Mouse (Mus musculus) forelimb bud, embryonic 11.5 days (tissue): ENCODE data around the gene Cib1.

Source experiments
- DNase-seq: peaks from one replicate; pipeline ENCODE4 v3.0.0-alpha.2; 2012; ENCODE audit warnings: low read depth, low spot score

Gene Cib1

DNA sequence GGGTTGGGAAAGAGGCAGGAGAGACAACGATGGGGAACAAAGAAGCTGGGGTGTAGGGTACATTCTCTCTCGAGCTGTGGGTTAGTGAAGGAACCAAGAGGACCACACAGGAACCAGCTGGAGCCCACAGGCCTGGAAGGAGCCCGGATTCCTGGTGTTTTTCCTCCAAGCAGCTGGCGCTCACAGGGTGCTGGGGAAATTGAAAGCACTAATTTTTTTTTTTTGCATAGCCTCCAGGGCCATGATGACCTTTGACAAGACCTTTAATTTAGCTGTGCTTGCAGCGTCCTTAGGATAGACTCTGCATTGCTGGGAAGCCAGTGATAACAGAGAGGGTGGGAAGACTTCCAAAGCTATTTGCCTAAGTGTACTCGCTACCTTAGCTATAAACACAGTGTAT is 47.6 kb downstream of the Cib1 start:
- DNase-seq: no peak

DNA sequence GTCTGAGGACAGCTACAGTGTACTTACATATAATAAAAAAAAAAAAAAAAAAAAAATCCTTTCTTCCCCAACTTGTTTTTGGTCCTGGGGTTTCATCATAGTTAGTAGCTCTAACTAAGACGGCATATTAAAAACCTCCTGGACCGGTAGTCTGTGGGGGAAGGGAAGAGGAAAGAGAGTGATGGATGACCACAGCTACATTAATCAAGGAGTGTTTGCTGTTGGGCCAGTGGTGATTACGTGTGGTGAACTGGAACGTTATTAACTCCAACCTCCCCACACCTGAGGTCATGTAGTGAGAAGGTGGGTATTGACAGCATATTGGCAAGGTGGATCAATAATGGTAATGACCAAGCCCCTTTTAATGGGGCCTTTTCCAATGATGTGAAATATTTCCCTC is 48.1 kb downstream of the Cib1 start:
- no peak for DNase-seq

DNA sequence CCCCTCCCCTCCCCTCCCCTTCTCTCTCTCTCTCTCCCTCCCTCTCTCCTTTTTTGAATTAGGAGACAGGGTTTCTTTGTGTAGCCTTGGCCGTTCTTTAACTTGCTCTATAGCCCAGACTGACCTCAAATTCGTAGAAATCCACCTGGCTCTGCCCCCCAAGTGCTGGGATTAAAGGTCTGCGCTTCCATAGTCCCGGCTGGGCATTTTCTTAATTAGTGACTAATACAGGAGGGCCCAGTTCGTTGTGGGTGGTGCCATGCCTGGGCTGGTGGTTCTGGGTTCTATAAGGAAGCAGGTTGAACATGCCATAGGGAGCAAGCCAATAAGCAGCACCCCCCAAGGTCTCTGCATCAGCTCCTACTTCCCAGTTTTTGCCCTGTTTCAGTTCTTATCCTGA is 48.6 kb downstream of the Cib1 start:
- DNase-seq: no peak

DNA sequence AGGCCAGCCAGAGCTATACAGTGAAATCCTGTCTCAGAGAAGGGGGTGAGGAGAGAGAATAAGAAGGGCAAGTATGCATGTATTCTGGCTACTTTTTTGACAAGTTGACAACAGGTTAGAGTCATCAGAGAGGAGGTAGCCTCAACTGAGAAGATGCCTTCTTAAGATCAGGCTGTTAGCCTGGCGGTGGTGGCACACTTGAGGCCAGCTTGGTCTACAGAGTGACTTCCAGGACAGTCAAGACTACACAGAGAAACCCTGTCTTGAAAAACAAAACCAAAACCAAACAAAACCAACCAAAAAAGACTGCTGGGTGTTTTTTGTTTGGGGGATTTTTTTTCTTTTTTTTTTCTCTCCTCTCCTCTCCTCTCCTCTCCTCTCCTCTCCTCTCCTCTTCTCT is 49.1 kb downstream of the Cib1 start:
- no peak for DNase-seq

DNA sequence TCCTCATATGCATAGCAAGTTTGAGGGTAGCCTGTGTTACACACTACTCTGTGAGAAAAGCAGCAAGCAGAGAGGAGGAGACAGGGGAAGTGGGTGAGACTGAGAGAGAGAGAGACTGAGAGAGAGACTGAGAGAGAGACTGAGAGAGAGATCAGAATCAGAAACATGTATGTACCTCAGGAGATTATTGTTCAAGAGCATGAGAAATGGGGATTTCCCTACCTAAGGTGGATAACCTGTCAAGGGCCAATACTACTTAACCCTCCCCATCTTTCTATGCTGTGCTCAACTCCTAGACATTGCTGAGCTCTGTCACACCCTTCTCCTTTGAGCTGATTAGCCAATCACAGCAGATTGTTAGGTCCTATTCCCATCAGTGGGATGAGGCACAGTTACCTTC is 50.5 kb downstream of the Cib1 start:
- no peak for DNase-seq

DNA sequence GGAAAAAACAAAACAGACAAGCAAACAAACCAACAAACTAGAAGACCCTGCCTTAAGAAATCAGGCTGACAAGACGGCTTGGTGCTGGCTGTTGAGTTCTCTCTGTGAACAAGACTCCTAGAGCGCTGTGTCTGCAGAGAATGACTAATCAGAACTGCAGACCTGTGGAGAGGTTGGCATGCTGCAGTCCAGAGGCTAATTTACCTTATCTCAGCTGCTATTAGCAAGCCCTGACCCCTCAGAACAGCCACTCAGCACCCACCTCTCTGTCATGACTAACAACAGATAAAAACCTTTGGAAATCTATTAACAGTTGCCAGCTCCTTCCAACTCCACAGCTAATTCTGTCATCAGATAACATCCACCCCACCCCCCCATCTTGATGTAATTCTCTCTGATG is 51.5 kb downstream of the Cib1 start:
- no peak for DNase-seq

DNA sequence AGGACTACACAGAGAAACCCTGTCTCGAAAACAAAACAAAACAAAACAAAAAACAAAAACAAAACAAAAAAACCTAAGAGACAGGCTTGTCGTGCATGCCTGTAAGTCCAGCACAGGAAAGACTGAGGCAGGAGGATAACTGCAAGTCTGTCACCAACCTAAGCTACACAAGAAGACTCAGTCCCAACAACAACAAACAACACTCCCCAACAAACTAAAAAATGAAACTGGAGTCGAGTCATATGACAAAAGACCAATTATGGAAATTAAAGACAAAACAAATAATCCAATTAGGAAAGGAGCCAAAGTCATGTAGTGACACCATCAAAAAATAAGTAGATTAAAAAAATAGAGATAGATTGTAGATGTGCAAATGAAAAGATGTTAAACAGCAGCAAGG is 52.4 kb downstream of the Cib1 start:
- DNase-seq: no peak

DNA sequence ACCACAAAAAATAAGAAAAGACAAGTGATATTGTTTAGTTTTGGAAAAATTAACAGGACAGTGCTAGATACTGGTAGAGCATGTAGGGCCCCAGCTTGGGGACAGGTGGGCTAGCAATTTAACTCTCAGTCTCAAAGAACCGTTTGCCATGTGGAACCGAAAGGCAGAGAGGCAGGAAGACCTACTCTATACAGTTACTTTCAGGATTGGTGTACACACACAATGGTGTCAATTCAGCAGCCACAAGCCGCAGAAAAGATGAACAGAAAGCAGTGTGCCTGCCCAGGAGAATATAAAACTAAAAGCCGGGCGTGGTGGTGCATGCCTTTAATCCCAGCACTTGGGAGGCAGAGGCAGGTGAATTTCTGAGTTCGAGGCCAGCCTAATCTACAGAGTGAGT is 52.8 kb downstream of the Cib1 start:
- no peak for DNase-seq

DNA sequence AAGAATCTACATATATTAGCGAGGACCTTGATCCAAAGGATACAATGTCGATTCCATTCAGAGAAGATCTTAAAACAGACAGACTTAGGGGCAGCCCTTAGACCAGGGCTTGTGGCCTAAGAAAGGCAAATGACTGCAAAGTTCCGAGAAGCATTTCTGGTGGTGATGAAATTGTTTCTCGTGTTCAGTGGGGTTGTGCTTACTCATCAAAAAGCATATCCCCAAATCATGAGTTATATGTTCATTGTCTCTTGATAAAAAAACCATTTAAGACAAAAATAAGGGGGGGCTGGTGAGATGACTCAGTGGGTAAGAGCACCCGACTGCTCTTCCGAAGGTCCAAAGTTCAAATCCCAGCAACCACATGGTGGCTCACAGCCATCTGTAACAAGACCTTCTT is 53.3 kb downstream of the Cib1 start:
- no peak for DNase-seq

DNA sequence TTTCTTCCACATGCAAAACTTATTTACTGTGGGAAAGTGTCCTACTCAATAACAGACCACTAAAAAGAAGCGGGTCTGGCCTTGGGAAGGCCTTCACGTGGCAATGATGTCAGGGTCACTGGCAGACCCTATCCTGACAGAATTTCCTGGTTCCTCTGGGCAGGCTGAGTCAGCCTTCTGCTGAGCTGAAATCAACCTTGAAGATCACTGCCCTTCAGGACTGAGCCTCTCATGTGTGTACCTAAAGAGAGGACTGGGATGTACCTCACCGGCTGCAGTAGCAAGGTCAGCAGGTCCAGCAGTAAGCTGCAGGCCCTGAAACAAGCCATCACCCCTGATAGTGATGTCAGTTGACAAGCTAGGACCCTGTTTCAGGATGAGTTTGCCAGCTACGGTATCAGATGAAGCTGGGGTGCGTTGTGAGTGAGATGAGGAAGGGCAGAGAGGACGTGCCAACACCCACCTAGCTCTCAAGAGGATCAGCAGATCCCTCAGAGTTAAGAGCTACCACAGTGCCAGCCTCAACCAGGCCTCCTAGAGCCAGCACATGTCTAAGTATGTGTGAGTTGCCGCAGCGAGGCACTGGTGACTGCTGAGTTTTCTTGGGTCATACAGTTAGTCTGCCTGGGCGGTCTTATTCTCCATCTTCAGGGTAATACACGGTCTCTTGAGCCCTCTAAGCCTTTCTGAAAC is 54.4 kb downstream of the Cib1 start:
- DNase-seq: no peak

DNA sequence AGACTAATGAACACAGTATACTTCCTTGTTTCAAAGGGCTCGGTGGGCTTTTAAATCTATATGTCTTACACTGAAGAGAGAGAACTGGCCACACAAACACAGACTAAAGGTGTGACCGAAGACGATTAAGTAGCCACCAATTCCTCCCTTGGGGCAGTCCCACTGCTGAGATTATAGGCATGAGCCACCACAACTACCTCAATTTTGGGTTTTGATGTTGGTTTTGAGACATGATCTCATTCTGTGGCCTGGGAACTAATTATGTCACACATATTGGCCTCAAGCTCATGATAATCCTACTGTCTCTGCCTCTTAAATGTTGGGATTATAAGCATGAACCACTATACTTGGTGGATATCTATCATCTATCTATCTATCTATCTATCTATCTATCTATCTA is 55.2 kb downstream of the Cib1 start:
- no peak for DNase-seq
